Mouse (Mus musculus) ES-Bruce4 (cell line): Measurements from ENCODE around the gene Gm11239. TPM values are rescaled to one million over a fixed set of nuclear protein-coding genes. Genes with fewer than 3 reads are reported as not detected.
"Not testable (repeated sequence)": the region's sequence is repeated elsewhere in the genome, so short reads cannot be mapped to it uniquely, and the experiment has no call there.

ENCODE experiments used
- H3K27ac ChIP-seq: 2 replicates; pipeline ENCODE4 v1.5.1; 2012; ENCODE audit warnings: low read length, inconsistent platforms; ENCODE audit not compliant: insufficient read depth
- H3K27me3 ChIP-seq: 2 replicates; pipeline ENCODE4 v1.6.1; 2012; ENCODE audit warnings: mild to moderate bottlenecking, low read length, inconsistent platforms; ENCODE audit not compliant: control insufficient read depth, poor library complexity, insufficient read depth, severe bottlenecking
- H3K36me3 ChIP-seq: 2 replicates; pipeline ENCODE4 v1.6.1; 2012; ENCODE audit warnings: inconsistent platforms, mild to moderate bottlenecking, low read length, moderate library complexity; ENCODE audit not compliant: control insufficient read depth, poor library complexity, insufficient read depth, severe bottlenecking
- H3K4me1 ChIP-seq: one replicate; pipeline ENCODE4 v1.8.1; 2011; ENCODE audit warnings: low read length; ENCODE audit not compliant: control insufficient read depth, insufficient read depth
- H3K4me3 ChIP-seq: 2 replicates; pipeline ENCODE4 v1.5.1; 2011; ENCODE audit warnings: low read depth, mild to moderate bottlenecking, low read length
- H3K9ac ChIP-seq: 2 replicates; pipeline ENCODE4 v1.6.1; 2012; ENCODE audit warnings: low read depth, mild to moderate bottlenecking, inconsistent platforms; ENCODE audit not compliant: poor library complexity, severe bottlenecking
- H3K9me3 ChIP-seq: replicated peaks from 2 replicates; pipeline ENCODE4 v1.6.1; 2012; ENCODE audit warnings: mild to moderate bottlenecking, low read length, inconsistent platforms; ENCODE audit not compliant: control insufficient read depth, poor library complexity, insufficient read depth, severe bottlenecking
- CTCF ChIP-seq: IDR thresholded peaks from one replicate; pipeline ENCODE4 v1.8.1; 2011; ENCODE audit warnings: low read depth, low read length
- EP300 ChIP-seq: IDR thresholded peaks from 2 replicates; pipeline ENCODE4 v1.6.1; 2011; ENCODE audit warnings: low read depth, low read length; ENCODE audit not compliant: insufficient read depth
- POLR2A ChIP-seq: IDR thresholded peaks from one replicate; pipeline ENCODE4 v1.8.1; 2011; ENCODE audit warnings: low read length; ENCODE audit not compliant: insufficient read depth
- polyA plus RNA-seq: library from polyadenylated mRNA; stranded (reverse); fragments of >200 nt; gene quantifications from 2 replicates; pipeline ENCODE4 v1.2.4, GENCODE M21; 2011; ENCODE audit warnings: low read depth; ENCODE audit not compliant: missing spikeins, insufficient read depth, insufficient read length

Gm11239 gene
- not detected in 2 replicates for polyA plus RNA-seq

- not testable (repeated sequence) for H3K27me3 ChIP-seq, H3K9ac ChIP-seq, H3K27ac ChIP-seq, H3K9me3 ChIP-seq, H3K36me3 ChIP-seq, H3K4me1 ChIP-seq, H3K4me3 ChIP-seq
Measured at GRCm38 (mm10) chr4:73668054-73668453, at the start of gene Gm11239. Gm11239 (plus strand) TSS chr4:73668354.

GRCm38 (mm10) chr4:73622684-73623083 is 45.5 kb upstream of the Gm11239 start, which contains the start of gene Gm11237:
Gm11237 (plus strand) TSS chr4:73622984.
- not testable (repeated sequence) for H3K4me1 ChIP-seq, H3K9me3 ChIP-seq, H3K27me3 ChIP-seq, H3K36me3 ChIP-seq, H3K9ac ChIP-seq, H3K27ac ChIP-seq, H3K4me3 ChIP-seq

GRCm38 (mm10) chr4:73637821-73638220 is 30.3 kb upstream of the Gm11239 start, which contains the start of gene Gm11236:
Gm11236 (plus strand) TSS chr4:73638121.
- not testable (repeated sequence) for H3K9me3 ChIP-seq, H3K36me3 ChIP-seq, H3K9ac ChIP-seq, H3K4me1 ChIP-seq, H3K27me3 ChIP-seq, H3K4me3 ChIP-seq, H3K27ac ChIP-seq

GRCm38 (mm10) chr4:73661864-73662263 is 6.3 kb upstream of the Gm11239 start:
- not testable (repeated sequence) for H3K27ac ChIP-seq, H3K27me3 ChIP-seq, H3K9ac ChIP-seq, H3K4me1 ChIP-seq, H3K4me3 ChIP-seq, H3K9me3 ChIP-seq, H3K36me3 ChIP-seq

GRCm38 (mm10) chr4:73683216-73683615 is 15.1 kb downstream of the Gm11239 start, which contains the start of gene Gm428:
Gm428 (plus strand) TSS chr4:73683516.
- not testable (repeated sequence) for H3K4me3 ChIP-seq, H3K9ac ChIP-seq, H3K36me3 ChIP-seq, H3K27ac ChIP-seq, H3K27me3 ChIP-seq, H3K9me3 ChIP-seq, H3K4me1 ChIP-seq

- Histone ChIP-seq H3K27me3 (no peaks in the 10 kb centered on the region), H3K4me1 (no peaks in the 10 kb centered on the region), H3K27ac (no peak overlapping the region), H3K9me3 (no peaks in the 10 kb centered on the region), H3K36me3 (no peaks in the 10 kb centered on the region), H3K4me3 (no peak overlapping the region), H3K9ac (no peak overlapping the region)
- no peak for TF ChIP-seq CTCF
Measured at GRCm38 (mm10) chr4:73718761-73719160, 50.6 kb downstream of the Gm11239 start.

GRCm38 (mm10) chr4:73719819-73720218 is 51.7 kb downstream of the Gm11239 start:
- no peaks in the 10 kb centered on the region for H3K27me3 ChIP-seq
- H3K9ac ChIP-seq = no peak overlapping the region
- H3K4me3 ChIP-seq = no peak overlapping the region
- no peaks in the 10 kb centered on the region for H3K9me3 ChIP-seq
- H3K27ac ChIP-seq = no peak overlapping the region
- TF ChIP-seq POLR2A (no peak), EP300 (no peak), CTCF (no peak)
- no peaks in the 10 kb centered on the region for H3K4me1 ChIP-seq
- no peaks in the 10 kb centered on the region for H3K36me3 ChIP-seq

Other genes starting within 250 kb of the Gm11239 start
- gene Gm11238, start 60.5 kb upstream of the Gm11239 start, polyA plus RNA-seq = not detected in 2 replicates
- gene Gm11237, start 45.4 kb upstream of the Gm11239 start, polyA plus RNA-seq = not detected in 2 replicates
- not detected in 2 replicates for gene Gm11236, start 30.2 kb upstream of the Gm11239 start, polyA plus RNA-seq
- gene Gm428, start 15.2 kb downstream of the Gm11239 start, polyA plus RNA-seq = not detected in 2 replicates
- 3.1 and 3.2 TPM in 2 replicates for gene Rasef, start 122.6 kb downstream of the Gm11239 start, polyA plus RNA-seq
- gene Gm11758, start 207.9 kb downstream of the Gm11239 start, polyA plus RNA-seq = not detected in 2 replicates
- gene Gm11757, start 222.8 kb downstream of the Gm11239 start, polyA plus RNA-seq = not detected in 2 replicates
- gene Gm13871, start 237.6 kb downstream of the Gm11239 start, polyA plus RNA-seq = not detected in 2 replicates